Mouse (Mus musculus) forebrain, embryonic 12.5 days (tissue): ENCODE measurements at regions not wholly inside any gene's neighbourhood (a gene's known extent, or its start where the extent isn't known, plus 50 kb on each side); places are given as distances from the start of the nearest gene placed in this dataset.

Experiments used
- ATAC-seq: fragments of 200-750 bp; cut with Nextera tagmentation; 2 replicates; pipeline ENCODE4 v1.8.0; 2017; ENCODE audit warnings: moderate TSS enrichment; ENCODE audit not compliant: low FRiP score
- H3K27ac ChIP-seq: fragments of 300-500 bp; sonication (generic); 2 replicates; pipeline ENCODE4 v1.5.1; 2016; ENCODE audit warnings: mild to moderate bottlenecking
- H3K27me3 ChIP-seq: fragments of 300-500 bp; sonication (generic); 2 replicates; pipeline ENCODE4 v1.6.1; 2016; ENCODE audit warnings: mild to moderate bottlenecking
- H3K36me3 ChIP-seq: fragments of 300-500 bp; sonication (generic); replicated peaks from 2 replicates; pipeline ENCODE4 v1.6.1; 2016; ENCODE audit warnings: mild to moderate bottlenecking
- H3K4me1 ChIP-seq: fragments of 300-500 bp; sonication (generic); 2 replicates; pipeline ENCODE4 v1.6.1; 2016
- H3K4me2 ChIP-seq: fragments of 300-500 bp; sonication (generic); 2 replicates; pipeline ENCODE4 v1.6.1; 2016; ENCODE audit warnings: mild to moderate bottlenecking, moderate library complexity
- H3K4me3 ChIP-seq: fragments of 300-500 bp; sonication (generic); replicated peaks from 2 replicates; pipeline ENCODE4 v1.5.1; 2016; ENCODE audit warnings: mild to moderate bottlenecking
- H3K9ac ChIP-seq: fragments of 300-500 bp; sonication (generic); 2 replicates; pipeline ENCODE4 v1.6.1; 2016; ENCODE audit warnings: mild to moderate bottlenecking
- H3K9me3 ChIP-seq: fragments of 300-500 bp; sonication (generic); 2 replicates; pipeline ENCODE4 v1.6.1; 2016
- WGBS: fragments of 180-500 bp; shearing (Covaris S2); methylation state at CpG from one replicate; pipeline ENCODE4 v1.1.7; 2016; 5-methylcytosine and 5-hydroxymethylcytosine counted together

DNA sequence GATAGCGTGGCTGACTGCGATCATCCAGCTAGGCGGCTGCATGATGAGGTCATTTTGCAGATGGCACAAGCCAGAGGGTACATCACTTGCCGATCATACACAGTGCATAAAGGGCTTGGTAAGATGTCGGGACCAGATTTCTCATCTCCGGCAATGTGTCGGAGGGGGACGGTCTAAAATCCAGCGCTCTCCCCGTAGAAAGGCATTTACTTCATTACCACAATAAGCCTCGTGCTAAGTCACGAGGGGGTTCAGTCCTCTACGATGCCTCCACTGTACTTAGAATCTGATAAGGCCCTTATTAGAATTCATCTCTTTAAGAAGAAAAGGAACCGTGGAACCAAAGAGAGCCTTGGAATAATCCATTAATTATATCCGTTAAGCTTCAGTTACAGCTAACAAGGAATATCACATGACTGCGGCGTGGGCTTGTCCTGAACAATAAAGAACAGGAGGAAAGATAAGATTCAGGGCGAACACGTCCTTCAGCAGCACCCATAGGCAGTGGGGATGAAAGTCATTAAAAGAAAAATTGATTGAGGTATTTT is 52.3 kb upstream of the Atrnl1 start:
- Histone ChIP-seq H3K4me2 (no peak overlapping the region), H3K4me1 (peaks cover 8% of the 10 kb centered on the region), H3K9ac (no peak overlapping the region), H3K4me3 (no peak overlapping the region), H3K27me3 (no peaks in the 10 kb centered on the region), H3K9me3 (no peaks in the 10 kb centered on the region), H3K27ac (peak overlapping the region; percentile 46; the same call in 1 of the 2 replicates), H3K36me3 (no peaks in the 10 kb centered on the region)
- peak; percentile 65; the same call in 1 of the 2 replicates for ATAC-seq
- WGBS: 37% methylated on average over 19 of the region's 19 CpGs

DNA sequence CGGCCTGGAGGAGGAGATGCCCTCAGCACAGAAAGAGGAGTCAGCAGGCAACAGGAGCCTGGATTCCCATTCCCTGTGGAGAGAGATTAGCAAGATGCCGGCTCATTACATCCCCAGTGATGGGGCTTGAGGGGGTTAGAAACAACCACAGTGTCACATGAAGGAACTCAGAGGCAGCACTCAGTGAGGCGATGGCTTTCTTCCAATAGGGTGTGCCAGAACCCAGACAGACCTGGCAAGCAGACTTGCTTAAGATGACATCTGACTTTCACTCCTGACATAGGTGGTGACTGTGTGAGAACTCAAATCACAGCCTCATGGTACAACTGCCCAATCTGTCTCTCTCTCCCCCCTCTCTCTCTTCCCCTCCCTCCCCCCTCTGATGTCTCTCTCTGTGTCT is 50.1 kb upstream of the Atrnl1 start:
- no peaks in the 10 kb centered on the region for H3K9me3 ChIP-seq
- no peaks in the 10 kb centered on the region for H3K27me3 ChIP-seq
- H3K4me1 ChIP-seq: peaks cover 8% of the 10 kb centered on the region
- ATAC-seq: no peak
- 49% methylated on average over 3 of the region's 3 CpGs for WGBS
- H3K27ac ChIP-seq: no peak overlapping the region
- H3K4me2 ChIP-seq: no peak overlapping the region
- no peaks in the 10 kb centered on the region for H3K36me3 ChIP-seq
- H3K9ac ChIP-seq: no peak overlapping the region
- no peak overlapping the region for H3K4me3 ChIP-seq
